Mouse (Mus musculus) heart, postnatal 36 days (tissue): Measurements from ENCODE around the gene Evi2b. TPM values are rescaled to one million over a fixed set of nuclear protein-coding genes. Genes with fewer than 3 reads are reported as not detected.

Experiments
- DNase-seq, 2 experiments: peaks; one replicate each; pipeline ENCODE4 v3.0.0; 2021 to 2022
- intact Hi-C: fragments of 180-260 bp; cut with DNase I; formaldehyde crosslinking; loops from one replicate; pipeline ENCODE4 v1.15.1; 2025
- total RNA-seq, 2 experiments: library from RNA; stranded (reverse); gene quantifications; 2 replicates each; pipeline ENCODE4 v1.2.3; 2021

Gene Evi2b
- total RNA-seq, 2 experiments from 2014 or later: 0.86 to 2.4 TPM

DNA sequence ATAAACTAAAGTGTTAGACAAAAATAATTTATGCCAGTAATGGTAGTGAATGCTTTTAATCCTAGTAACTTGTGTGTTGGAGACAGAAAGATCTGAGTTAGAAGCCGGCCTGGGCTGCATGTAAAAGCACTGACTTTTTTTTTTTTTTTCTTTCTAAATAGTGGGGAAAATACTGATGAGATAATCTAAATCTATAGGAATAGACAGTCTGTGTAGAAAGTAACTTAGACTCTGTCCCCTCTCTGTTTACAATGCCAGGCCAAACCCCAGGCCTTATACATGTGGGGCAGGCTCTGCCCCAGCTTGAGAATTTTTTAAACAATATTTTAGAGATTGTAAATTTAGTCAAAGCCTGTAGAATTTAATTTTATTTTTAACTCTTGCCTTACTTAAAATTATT is 618 bp downstream of the Evi2b start:
- intact Hi-C loops: no loop called here

DNA sequence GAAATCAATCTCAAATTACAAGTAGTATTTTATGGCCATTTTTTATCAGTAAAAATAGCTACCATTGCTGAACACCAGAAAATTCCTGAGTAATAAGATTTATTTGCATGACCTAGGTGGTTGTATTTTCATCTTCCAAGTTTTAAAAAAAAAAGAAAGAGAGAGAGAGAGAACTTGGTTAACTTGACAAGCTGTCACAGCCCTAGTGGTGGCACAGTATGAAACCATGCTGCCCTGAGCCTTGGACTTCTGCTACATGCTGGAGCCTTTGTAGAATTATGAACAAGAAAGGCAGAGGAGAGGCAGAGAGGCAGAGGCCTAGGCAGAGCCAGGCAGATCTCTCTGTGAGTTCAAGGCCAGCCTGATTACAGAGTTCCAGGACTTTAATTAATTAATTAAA is 1.6 kb downstream of the Evi2b start:
- no peak for DNase-seq
- intact Hi-C loops: no loop called here

More for the DNA sequence above, 618 bp downstream of the Evi2b start:
- DNase-seq: no peak

- intact Hi-C loops: no loop called here
- DNase-seq: no peak
Observed at GRCm38 (mm10) chr11:79520772-79521171, 2.8 kb downstream of the Evi2b start.

- intact Hi-C loops: no loop called here
- DNase-seq: no peak
Observed at GRCm38 (mm10) chr11:79519878-79520291, 3.7 kb downstream of the Evi2b start.

DNA sequence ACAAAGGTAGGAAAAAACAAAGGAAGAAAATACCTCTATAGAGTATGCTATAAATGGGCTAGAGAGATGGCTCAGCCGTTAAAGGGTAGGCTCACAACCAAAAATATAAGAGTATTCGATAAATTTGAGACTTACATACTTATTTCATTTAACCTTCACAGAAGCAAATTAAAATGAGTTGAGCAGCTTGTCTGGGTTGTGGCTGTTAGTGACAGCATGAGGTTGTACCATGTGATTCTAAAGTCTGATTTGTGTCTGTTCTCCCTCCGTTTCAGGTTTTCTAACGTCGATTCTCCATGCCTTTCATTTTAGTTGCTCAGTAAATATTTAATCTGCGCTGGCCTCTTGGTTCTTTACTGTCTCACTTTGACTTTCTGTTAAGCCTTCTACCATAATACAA is 4.3 kb downstream of the Evi2b start:
- DNase-seq: no peak
- intact Hi-C loops: no loop called here

- no peak for DNase-seq
- intact Hi-C loops: no loop called here
Observed at GRCm38 (mm10) chr11:79515798-79516197, 7.8 kb downstream of the Evi2b start.

DNA sequence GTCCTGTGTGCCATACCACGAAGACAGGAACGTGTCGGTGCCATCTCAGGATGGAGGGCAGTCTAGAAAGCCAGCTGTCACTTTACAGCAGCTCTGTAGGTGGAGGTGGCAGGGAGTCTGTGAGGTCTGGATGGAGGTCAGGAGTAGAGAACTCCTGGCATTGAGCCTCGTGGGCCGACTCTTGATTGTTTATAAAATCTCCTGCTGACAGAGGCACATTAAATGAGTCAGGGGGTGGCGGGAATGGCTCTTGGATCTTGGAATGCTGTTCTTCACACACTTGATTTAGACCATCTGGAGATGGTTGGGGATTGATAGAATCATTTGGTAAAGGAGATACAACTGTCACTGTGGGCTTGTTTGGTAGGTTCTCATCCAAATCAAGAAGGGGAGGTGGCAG is 8.2 kb downstream of the Evi2b start:
- no peak for DNase-seq
- intact Hi-C loops: no loop called here

DNA sequence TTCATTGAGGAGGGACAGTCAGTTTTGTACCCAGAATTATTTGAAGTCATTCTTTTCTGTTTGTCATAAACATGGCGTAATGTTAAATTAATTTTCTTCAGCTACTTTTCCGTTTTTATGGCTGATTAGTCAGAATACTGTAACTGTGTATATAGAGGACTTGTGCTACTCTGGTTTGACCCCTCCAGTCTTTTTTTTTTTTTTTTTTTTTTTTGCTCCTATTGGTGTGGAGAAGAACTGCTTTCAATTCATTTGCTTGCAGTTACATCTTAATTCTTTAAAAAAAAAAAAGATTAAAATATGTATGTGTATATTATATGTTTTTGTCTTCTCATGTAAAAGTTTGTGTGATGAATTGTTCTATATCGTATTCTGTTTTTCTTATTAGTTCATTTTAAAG is 11.6 kb downstream of the Evi2b start:
- DNase-seq: no peak
- intact Hi-C loops: no loop called here

GRCm38 (mm10) chr11:79504506-79504905 is 19.1 kb downstream of the Evi2b start:
- intact Hi-C loops: no loop called here
- no peak for DNase-seq

GRCm38 (mm10) chr11:79503845-79504244 is 19.7 kb downstream of the Evi2b start, which contains the start of gene Omg:
Gene Omg, minus strand, starts transcription at chr11:79504084.
- no peak for DNase-seq
- intact Hi-C loops: no loop called here

- no peak for DNase-seq
- intact Hi-C loops: no loop called here
Observed at GRCm38 (mm10) chr11:79502917-79503316, 20.6 kb downstream of the Evi2b start.

- intact Hi-C loops: no loop called here
- no peak for DNase-seq
Observed at GRCm38 (mm10) chr11:79494976-79495800, 28.4 kb downstream of the Evi2b start.

- intact Hi-C loops: no loop called here
Observed at GRCm38 (mm10) chr11:79484721-79485120, 38.8 kb downstream of the Evi2b start.

DNA sequence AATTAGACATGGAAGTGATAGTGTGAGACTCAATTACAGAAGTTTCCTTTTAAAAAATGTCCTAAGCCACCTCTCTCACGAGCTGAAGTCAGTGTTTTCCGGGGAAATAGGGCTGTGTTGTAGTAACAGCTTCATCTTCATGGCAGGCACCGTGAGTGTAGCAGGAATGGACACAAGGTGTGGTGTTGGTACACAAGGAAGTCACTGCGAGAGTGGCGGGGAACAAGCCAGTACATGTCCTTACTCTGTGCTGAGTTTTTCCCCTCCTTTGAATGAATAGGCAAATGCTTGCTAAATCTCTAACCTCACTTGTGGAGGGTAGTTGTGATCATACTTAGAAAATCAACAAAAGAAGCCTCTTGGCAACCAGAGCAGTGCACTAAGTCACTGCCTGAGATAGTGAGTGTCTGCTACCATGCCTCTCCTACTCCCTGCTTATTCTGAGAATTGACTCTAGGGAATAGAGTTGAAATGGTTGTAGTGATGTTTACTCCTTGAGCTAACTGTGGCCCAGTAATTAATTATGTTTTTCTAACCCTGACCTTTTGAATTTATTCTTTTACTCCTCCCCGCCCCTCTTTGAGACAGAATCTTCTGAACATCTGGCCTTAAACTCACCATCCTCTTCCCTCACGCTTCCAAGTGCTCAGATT is 39.6 kb downstream of the Evi2b start:
- intact Hi-C loops: no loop called here
- DNase-seq: no peak

More at GRCm38 (mm10) chr11:79484721-79485120, 38.8 kb downstream of the Evi2b start:
- no peak for DNase-seq

DNA sequence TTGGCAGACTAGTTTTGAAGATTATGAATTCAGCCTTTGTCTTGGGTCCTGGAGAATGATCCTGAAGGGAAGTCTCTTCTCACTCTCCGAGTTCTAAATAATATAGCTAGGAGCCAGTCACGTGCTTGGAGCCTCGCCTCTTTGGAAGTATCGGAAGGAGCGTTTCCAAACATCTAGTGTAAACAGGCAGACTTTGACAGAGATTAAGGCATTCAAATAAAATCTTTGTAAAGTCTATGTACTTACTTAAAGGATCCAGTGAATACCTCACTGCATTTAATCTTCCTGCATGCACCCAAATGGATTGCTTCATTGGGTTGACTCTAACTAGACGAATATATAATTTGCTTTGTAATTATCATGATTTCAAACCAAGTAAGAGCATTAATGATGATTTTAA is 40.2 kb downstream of the Evi2b start:
- no peak for DNase-seq
- intact Hi-C loops: no loop called here

- intact Hi-C loops: no loop called here
- DNase-seq: no peak
Observed at GRCm38 (mm10) chr11:79468097-79468496, 55.5 kb downstream of the Evi2b start.

Other genes starting within 250 kb of the Evi2b start
- gene Gm9964, start 226.9 kb downstream of the Evi2b start, total RNA-seq: not detected
- 10 to 100 TPM; 28.4 to 33.8 TPM for gene Nf1, start 184.1 kb downstream of the Evi2b start, total RNA-seq
- not detected for gene Omg, start 19.7 kb downstream of the Evi2b start, total RNA-seq
- under 1 TPM; 0.11 TPM for gene Evi2, start 6.8 kb upstream of the Evi2b start, total RNA-seq
- gene Evi2a, start 6.8 kb upstream of the Evi2b start, total RNA-seq: 1 to 10 TPM; 3.1 to 3.7 TPM
- under 1 TPM in 1 of 2 experiments, not detected in 1; 0.03 TPM for gene Rab11fip4, start 67.5 kb upstream of the Evi2b start, total RNA-seq